Mouse (Mus musculus): ENCODE results near the gene Hsd17b14. TPM values are rescaled to one million over a fixed set of nuclear protein-coding genes. Genes with fewer than 3 reads are reported as not detected.
A peak's percentile ranks its signal among the peaks of the same experiment; 100 is the strongest.

Hsd17b14 gene
- polyA plus RNA-seq, 1 experiment from 2014 or later = 0.52 TPM

DNA sequence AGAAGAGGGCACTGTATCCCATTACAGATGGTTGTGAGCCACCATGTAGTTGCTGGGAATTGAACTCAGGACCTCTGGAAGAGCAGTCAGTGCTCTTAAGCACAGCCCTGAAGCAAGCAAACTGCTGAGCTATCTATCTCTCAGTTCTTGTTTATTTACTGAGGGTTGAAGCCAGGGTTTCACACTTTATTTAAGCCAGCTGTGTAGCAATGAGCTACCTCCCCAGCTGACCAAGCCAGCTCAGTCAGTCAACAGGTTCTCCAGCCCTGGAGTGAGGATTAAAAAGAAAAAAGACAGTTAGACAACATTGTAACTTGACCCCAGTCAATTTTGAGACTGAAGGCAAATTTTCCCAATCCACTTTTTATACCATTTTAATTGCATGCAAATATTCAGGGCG is 19.0 kb upstream of the Hsd17b14 start:
- ATAC-seq (ENCODE audit: low read depth) = no peak
- Histone ChIP-seq H3K4me1 (replicated peaks) (peaks cover 6% of the 10 kb centered on the region; the same call in 1 of the 2 replicates), H3K4me3 (no peak overlapping the region), H3K9me3 (no peaks in the 10 kb centered on the region), H3K36me3 (no peaks in the 10 kb centered on the region), H3K4me2 (no peak overlapping the region), H3K27me3 (peaks cover 3% of the 10 kb centered on the region; the same call in 1 of the 2 replicates), H3K27ac (replicated peaks) (no peak overlapping the region), H3K9ac (no peak overlapping the region)
- 85% methylated on average over 1 of the region's 1 CpGs for WGBS

DNA sequence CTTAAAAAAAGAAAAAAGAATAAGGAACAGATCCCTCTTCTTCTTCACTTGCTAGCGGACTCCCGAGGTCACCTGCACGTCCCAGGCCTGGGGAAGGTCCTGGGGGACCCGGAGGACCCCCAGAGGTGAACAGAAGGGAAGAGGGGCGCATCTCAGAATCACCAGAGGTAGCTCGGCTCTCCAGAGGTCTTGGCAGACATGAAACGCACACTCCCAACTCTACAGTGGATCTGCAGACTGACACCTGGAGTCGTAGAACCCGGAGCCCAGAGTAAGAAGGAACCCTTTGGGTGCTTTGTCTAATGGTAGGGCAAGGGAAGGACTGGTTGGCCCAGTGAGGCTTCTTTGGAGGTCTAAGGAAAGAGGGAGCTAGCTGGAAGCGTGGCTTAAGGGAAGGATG is 17.1 kb upstream of the Hsd17b14 start:
- Histone ChIP-seq H3K27me3 (no peaks in the 10 kb centered on the region), H3K4me2 (peak overlapping the region; percentile 78), H3K9ac (peak overlapping the region; percentile 79), H3K4me1 (replicated peaks) (peaks cover 6% of the 10 kb centered on the region; the same call in 1 of the 2 replicates), H3K36me3 (no peaks in the 10 kb centered on the region), H3K4me3 (peak overlapping the region; percentile 56), H3K9me3 (no peaks in the 10 kb centered on the region), H3K27ac (replicated peaks) (no peak overlapping the region)
- WGBS = 79% methylated on average over 10 of the region's 10 CpGs
- ATAC-seq (ENCODE audit: low read depth) = 0 out of 2 replicates have a peak, but pooled peaks have one; percentile 1

DNA sequence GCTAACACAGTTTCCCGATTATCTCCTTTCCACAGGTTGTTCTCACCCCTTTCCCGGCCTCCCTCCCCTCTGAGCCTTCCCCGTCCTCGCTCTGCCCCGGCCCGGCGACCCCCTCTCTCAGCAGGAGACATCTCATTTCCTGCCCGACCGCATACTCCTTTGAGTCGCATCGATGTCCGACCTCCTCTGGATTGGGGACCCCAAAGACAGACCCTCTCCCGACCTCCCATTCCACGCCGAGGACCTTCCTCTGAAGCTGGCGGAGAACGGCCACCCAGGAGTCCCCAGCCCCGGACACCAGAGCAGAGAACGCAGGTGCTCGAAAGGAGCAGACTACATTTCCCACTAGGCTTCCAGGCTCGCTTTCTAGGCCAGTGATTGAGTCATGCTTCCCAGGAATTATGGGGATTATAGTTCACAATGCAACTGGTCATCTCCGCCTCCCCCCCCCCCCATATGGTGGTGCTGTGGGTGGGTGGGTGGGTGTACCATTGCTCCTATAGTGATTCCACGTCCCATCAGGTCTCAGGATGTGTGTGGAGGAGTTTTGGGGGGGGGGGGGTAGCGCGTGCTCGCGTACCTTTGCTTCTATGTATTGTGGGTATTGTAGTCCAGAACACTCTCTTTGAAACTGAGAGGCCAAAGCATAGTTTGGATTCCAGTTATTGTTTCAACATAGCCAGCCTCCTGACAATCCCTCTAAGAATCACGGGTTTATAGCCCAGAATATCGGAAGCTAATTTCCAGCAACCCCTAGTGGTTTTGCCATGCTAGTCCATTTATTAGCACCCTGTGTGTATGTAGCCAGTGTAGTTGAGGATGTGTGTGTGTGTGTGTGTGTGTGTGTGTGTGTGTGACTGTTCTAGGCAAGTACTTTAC is 16.3 kb upstream of the Hsd17b14 start:
- 2% methylated on average over 29 of the region's 29 CpGs for WGBS
- no peaks in the 10 kb centered on the region for H3K9me3 ChIP-seq
- H3K4me3 ChIP-seq = peak overlapping the region; percentile 56
- H3K27me3 ChIP-seq = no peaks in the 10 kb centered on the region
- H3K27ac ChIP-seq (replicated peaks) = 0 out of 2 replicates have a peak overlapping the region, but pooled peaks have one; percentile 23
- peak; percentile 86 for ATAC-seq (ENCODE audit: low read depth)
- H3K9ac ChIP-seq = peak overlapping the region; percentile 79
- H3K4me2 ChIP-seq = peak overlapping the region; percentile 78
- no peaks in the 10 kb centered on the region for H3K36me3 ChIP-seq
- peaks cover 6% of the 10 kb centered on the region; the same call in 1 of the 2 replicates for H3K4me1 ChIP-seq (replicated peaks)

DNA sequence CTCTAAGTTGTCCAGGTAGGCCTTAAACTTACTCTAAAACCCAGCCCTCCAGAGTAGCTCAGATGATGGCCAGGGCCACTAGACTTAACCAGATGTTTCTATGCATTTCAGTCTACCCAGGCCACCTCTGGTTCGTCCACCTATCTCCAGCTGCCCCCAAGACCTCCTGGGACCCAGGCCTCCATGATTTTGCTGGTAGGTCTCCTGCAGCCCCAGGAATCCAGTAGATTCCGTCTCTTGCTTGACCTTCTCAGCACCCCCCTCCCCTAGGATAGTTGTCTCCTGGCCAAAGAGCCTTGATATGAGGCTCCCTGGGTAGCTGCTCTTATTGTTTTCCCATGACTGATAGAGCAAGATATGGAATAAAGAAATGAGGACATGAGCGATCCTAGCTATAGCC is 15.6 kb upstream of the Hsd17b14 start:
- 88% methylated on average over 3 of the region's 3 CpGs for WGBS
- peak; percentile 9; the same call in 1 of the 2 replicates for ATAC-seq (ENCODE audit: low read depth)
- no peaks in the 10 kb centered on the region for H3K27me3 ChIP-seq
- no peak overlapping the region for H3K4me2 ChIP-seq
- H3K9ac ChIP-seq = no peak overlapping the region
- no peak overlapping the region for H3K27ac ChIP-seq (replicated peaks)
- H3K4me3 ChIP-seq = no peak overlapping the region
- no peaks in the 10 kb centered on the region for H3K36me3 ChIP-seq
- peaks cover 6% of the 10 kb centered on the region; the same call in 1 of the 2 replicates for H3K4me1 ChIP-seq (replicated peaks)
- H3K9me3 ChIP-seq = no peaks in the 10 kb centered on the region

GRCm38 (mm10) chr7:45540213-45540612 is 14.5 kb upstream of the Hsd17b14 start:
- WGBS = 70% methylated on average over 2 of the region's 2 CpGs

GRCm38 (mm10) chr7:45544525-45544924 is 10.2 kb upstream of the Hsd17b14 start:
- no peaks in the 10 kb centered on the region for H3K4me1 ChIP-seq (replicated peaks)
- H3K9ac ChIP-seq = no peak overlapping the region
- H3K9me3 ChIP-seq = no peaks in the 10 kb centered on the region
- ATAC-seq (ENCODE audit: low read depth) = no peak
- WGBS = 94% methylated on average over 1 of the region's 1 CpGs
- no peaks in the 10 kb centered on the region for H3K27me3 ChIP-seq
- H3K4me3 ChIP-seq = no peak overlapping the region
- H3K27ac ChIP-seq (replicated peaks) = no peak overlapping the region
- H3K4me2 ChIP-seq = no peak overlapping the region
- H3K36me3 ChIP-seq = no peaks in the 10 kb centered on the region

More at GRCm38 (mm10) chr7:45540213-45540612, 14.5 kb upstream of the Hsd17b14 start:
- ATAC-seq (ENCODE audit: low read depth) = no peak
- no peak overlapping the region for H3K4me3 ChIP-seq
- H3K27ac ChIP-seq (replicated peaks) = no peak overlapping the region
- no peak overlapping the region for H3K9ac ChIP-seq
- H3K4me1 ChIP-seq (replicated peaks) = peaks cover 6% of the 10 kb centered on the region; the same call in 1 of the 2 replicates
- H3K36me3 ChIP-seq = no peaks in the 10 kb centered on the region
- H3K9me3 ChIP-seq = no peaks in the 10 kb centered on the region
- no peaks in the 10 kb centered on the region for H3K27me3 ChIP-seq
- no peak overlapping the region for H3K4me2 ChIP-seq

DNA sequence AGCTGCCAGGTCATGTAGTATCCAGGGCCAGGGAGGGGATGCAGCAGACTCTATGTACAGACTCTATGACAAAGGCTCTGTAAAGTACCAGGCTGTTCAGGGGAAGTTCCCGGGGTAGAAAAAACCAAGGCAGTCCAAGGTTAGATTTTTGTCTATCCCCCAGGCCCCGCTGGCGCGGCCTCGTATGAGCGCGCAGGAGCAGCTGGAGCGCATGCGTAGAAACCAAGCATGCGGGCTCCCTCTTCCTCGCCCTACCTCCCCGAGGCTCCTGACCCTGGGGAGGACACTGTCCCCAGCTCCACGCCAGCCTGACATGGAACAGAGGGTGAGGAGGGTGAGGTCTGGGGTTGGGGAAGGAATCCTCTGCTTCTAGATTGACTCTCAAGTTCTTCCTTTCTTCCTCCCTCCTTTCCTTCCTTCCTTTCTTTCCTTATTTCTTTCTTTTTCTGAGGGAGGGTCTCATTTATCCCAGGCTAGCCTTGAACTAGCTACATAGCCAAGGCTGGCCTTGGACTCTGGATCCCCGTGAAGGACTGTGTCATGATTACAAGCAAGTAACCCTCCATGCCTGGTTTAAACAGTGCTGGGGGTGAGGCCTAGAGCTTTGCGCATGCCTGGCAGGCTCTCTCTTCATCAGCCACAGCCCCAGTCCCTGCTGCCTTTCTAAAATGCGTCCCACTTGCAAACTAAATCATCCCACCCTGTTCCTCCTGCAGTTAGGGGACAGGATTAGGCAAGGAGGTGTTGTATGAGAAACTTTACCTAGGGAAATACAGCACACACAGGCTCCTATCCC is 4.9 kb upstream of the Hsd17b14 start:
- Histone ChIP-seq H3K27ac (replicated peaks) (no peak overlapping the region), H3K4me1 (replicated peaks) (no peaks in the 10 kb centered on the region), H3K4me2 (no peak overlapping the region), H3K9me3 (no peaks in the 10 kb centered on the region), H3K4me3 (no peak overlapping the region), H3K9ac (no peak overlapping the region), H3K36me3 (no peaks in the 10 kb centered on the region), H3K27me3 (no peaks in the 10 kb centered on the region)
- ATAC-seq (ENCODE audit: low read depth) = no peak
- WGBS = 88% methylated on average over 16 of the region's 16 CpGs

- no peak for ATAC-seq (ENCODE audit: low read depth)
- H3K4me1 ChIP-seq (replicated peaks) = no peaks in the 10 kb centered on the region
- no peak overlapping the region for H3K4me3 ChIP-seq
- no peaks in the 10 kb centered on the region for H3K36me3 ChIP-seq
- no peak overlapping the region for H3K27ac ChIP-seq (replicated peaks)
- no peak overlapping the region for H3K9ac ChIP-seq
- H3K4me2 ChIP-seq = no peak overlapping the region
- H3K27me3 ChIP-seq = no peaks in the 10 kb centered on the region
- H3K9me3 ChIP-seq = no peaks in the 10 kb centered on the region
- 82% methylated on average over 11 of the region's 11 CpGs for WGBS
These were observed 3.7 kb upstream of the Hsd17b14 start for GRCm38 (mm10) chr7:45550821-45551511.

DNA sequence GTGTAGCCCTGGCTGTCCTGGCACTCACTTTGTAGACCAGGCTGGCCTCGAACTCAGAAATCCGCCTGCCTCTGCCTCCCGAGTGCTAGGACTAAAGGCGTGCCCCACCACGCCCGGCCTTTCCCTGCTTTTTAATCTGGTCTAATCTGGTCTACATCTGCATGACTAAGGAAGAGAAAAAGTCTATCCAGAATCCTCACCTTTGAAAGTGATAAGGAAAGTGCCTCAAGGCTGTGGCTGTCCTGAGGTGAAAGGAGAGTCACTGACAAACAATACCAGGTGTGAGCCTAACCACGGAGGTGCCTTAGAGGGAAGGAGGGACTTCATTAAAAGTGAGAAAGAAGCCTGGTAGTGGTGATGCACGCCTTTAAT is 3.2 kb upstream of the Hsd17b14 start:
- H3K9ac ChIP-seq = no peak overlapping the region
- no peaks in the 10 kb centered on the region for H3K9me3 ChIP-seq
- no peak overlapping the region for H3K4me3 ChIP-seq
- 87% methylated on average over 8 of the region's 8 CpGs for WGBS
- no peaks in the 10 kb centered on the region for H3K4me1 ChIP-seq (replicated peaks)
- H3K27ac ChIP-seq (replicated peaks) = no peak overlapping the region
- ATAC-seq (ENCODE audit: low read depth) = no peak
- no peak overlapping the region for H3K4me2 ChIP-seq
- no peaks in the 10 kb centered on the region for H3K36me3 ChIP-seq
- no peaks in the 10 kb centered on the region for H3K27me3 ChIP-seq

GRCm38 (mm10) chr7:45553519-45553918 is 1.2 kb upstream of the Hsd17b14 start:
- WGBS = 68% methylated on average over 8 of the region's 8 CpGs
- no peak overlapping the region for H3K27ac ChIP-seq (replicated peaks)
- ATAC-seq (ENCODE audit: low read depth) = no peak

DNA sequence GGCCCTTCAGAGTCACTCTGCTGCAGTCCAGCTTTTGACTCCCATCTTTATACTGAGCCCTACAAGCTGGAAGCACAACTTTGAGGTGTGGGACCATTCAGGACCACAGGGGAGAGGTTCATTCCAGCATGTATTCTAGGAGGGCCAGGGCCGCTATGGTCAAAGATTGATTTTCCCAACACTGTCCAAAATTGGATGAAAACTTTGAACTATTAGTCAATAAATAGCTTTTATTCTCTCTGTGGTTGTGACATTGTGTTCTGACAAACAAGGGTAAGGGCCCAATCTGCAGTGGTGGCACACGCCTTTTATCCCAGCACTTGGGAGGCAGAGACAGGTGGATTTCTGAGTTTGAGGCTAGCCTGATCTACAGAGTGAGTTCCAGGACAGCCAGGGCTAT is 703 bp upstream of the Hsd17b14 start:
- no peak overlapping the region for H3K4me3 ChIP-seq
- H3K4me2 ChIP-seq = no peak overlapping the region
- ATAC-seq (ENCODE audit: low read depth) = no peak
- H3K9ac ChIP-seq = no peak overlapping the region
- WGBS = 96% methylated on average over 2 of the region's 2 CpGs
- no peaks in the 10 kb centered on the region for H3K9me3 ChIP-seq
- no peaks in the 10 kb centered on the region for H3K4me1 ChIP-seq (replicated peaks)
- no peaks in the 10 kb centered on the region for H3K36me3 ChIP-seq
- H3K27ac ChIP-seq (replicated peaks) = no peak overlapping the region
- H3K27me3 ChIP-seq = no peaks in the 10 kb centered on the region

More at GRCm38 (mm10) chr7:45553519-45553918, 1.2 kb upstream of the Hsd17b14 start:
- Histone ChIP-seq H3K9me3 (no peaks in the 10 kb centered on the region), H3K4me1 (replicated peaks) (no peaks in the 10 kb centered on the region), H3K27me3 (no peaks in the 10 kb centered on the region), H3K4me3 (no peak overlapping the region), H3K36me3 (no peaks in the 10 kb centered on the region), H3K9ac (no peak overlapping the region), H3K4me2 (no peak overlapping the region)
